29 mouse cellular contexts compared by ENCODE assay signal in the genomic region with DNA sequence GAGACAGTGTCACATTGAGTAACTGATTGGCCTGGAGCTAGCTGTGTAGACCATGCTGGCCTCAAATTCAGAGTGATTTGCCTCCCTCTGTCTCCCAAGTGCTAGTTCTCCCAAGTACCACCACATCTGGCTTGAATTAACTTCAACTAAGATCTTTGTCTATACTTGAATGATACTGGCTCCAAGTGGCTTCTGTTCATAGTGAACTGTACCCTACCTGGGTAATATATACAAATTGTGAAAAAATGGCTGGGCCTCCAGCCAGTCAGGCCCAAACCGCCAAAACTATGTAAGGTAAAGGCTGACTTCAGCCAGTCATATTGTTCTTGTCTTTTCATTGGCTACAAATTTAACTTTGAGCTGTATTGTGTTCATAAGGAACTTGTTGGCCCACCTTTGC. TPM values are rescaled to one million over a fixed set of nuclear protein-coding genes. Genes with fewer than 3 reads are reported as not detected.
DNase-seq lines count a peak whose midpoint lies in the region; ATAC-seq and TF ChIP-seq lines count a peak whose summit lies in the region.
"Had no signal": no experiment of that assay in that cellular context is flagged by ENCODE, and none has a peak within 500 bp of the region (broad histone marks: within the 10 kb centered on the region; RNA-seq: fewer than 3 reads in every experiment).

No protein-coding gene starts in this region.

- no peak for TF ChIP-seq CTCF in liver, postnatal 0 days (IDR thresholded peaks at IDR 0.05; ENCODE audit: low read depth)

- H3K27me3 ChIP-seq in hindbrain, embryonic 14.5 days (ENCODE audit: control insufficient read depth, insufficient read depth, low read length), result no peaks in the 10 kb centered on the region
- H3K27me3 ChIP-seq in hindbrain, embryonic 12.5 days, result no peaks in the 10 kb centered on the region
- no peaks in the 10 kb centered on the region for H3K27me3 ChIP-seq in megakaryocyte, embryonic 14.5 days (replicated peaks)
- no peaks in the 10 kb centered on the region for H3K27me3 ChIP-seq in liver, postnatal 0 days (ENCODE audit: insufficient read depth, low read length)
- H3K27me3 ChIP-seq: heart, embryonic 12.5 days; kidney, embryonic 15.5 days; stomach, embryonic 15.5 days had no signal

- no peak for TF ChIP-seq EP300 in liver, postnatal 0 days (IDR thresholded peaks at IDR 0.05; ENCODE audit: low read depth)

- H3K9me3 ChIP-seq in hindbrain, embryonic 14.5 days (ENCODE audit: control insufficient read depth, low read length), result no peaks in the 10 kb centered on the region
- H3K9me3 ChIP-seq in hindbrain, embryonic 12.5 days (replicated peaks), result no peaks in the 10 kb centered on the region
- no peaks in the 10 kb centered on the region for H3K9me3 ChIP-seq in megakaryocyte, embryonic 14.5 days
- H3K9me3 ChIP-seq in liver, postnatal 0 days (ENCODE audit: low read length), result no peaks in the 10 kb centered on the region
- H3K9me3 ChIP-seq: embryonic facial prominence, embryonic 10.5 days; heart, embryonic 12.5 days; kidney, embryonic 15.5 days; stomach, embryonic 15.5 days had no signal

- DNase-seq in hindbrain, embryonic 14.5 days (ENCODE audit: low spot score), result no peak
- peak; percentile 63 for DNase-seq in adipocyte (ENCODE audit: low spot score)
- DNase-seq in liver, postnatal 0 days, result no peak
- no peak for DNase-seq in urinary bladder, postnatal 25 days (ENCODE audit: low spot score)
- DNase-seq: adrenal gland, postnatal 25 days; cerebellum, adult 9-10 months; forebrain, postnatal 0 days; gastrocnemius, postnatal 14 days; heart, adult 18-20 months; heart, postnatal 10 days; kidney, adult 11 months; layer of hippocampus, adult 9-11 months; lung, adult 18-20 months; thymus, adult 18-20 months; thymus, postnatal 36 days had no signal

- 86% methylated on average over 1 of the region's 1 CpGs for whole genome bisulfite sequencing in hindbrain, embryonic 14.5 days
- 97% methylated on average over 1 of the region's 1 CpGs for WGBS in hindbrain, embryonic 12.5 days
- WGBS in liver, postnatal 0 days (ENCODE audit: insufficient replicate concordance), result 95% methylated on average over 1 of the region's 1 CpGs

- ATAC-seq in hindbrain, embryonic 14.5 days (ENCODE audit: low FRiP score), result no peak
- no peak for ATAC-seq in hindbrain, embryonic 12.5 days (ENCODE audit: low FRiP score)
- no peak for ATAC-seq in megakaryocyte, adult 5-6 weeks (ENCODE audit: poor library complexity, severe bottlenecking)
- no peak for ATAC-seq in liver, postnatal 0 days

- H3K4me3 ChIP-seq in hindbrain, embryonic 14.5 days (replicated peaks; ENCODE audit: low read length), result no peak overlapping the region
- H3K4me3 ChIP-seq in hindbrain, embryonic 12.5 days, result no peak overlapping the region
- H3K4me3 ChIP-seq in megakaryocyte, embryonic 14.5 days (replicated peaks), result peak overlapping the region; percentile 42
- no peak overlapping the region for H3K4me3 ChIP-seq in liver, postnatal 0 days (ENCODE audit: low read depth, low read length)

- no peaks in the 10 kb centered on the region for H3K36me3 ChIP-seq in hindbrain, embryonic 14.5 days (replicated peaks; ENCODE audit: control insufficient read depth, insufficient read depth)
- no peaks in the 10 kb centered on the region for H3K36me3 ChIP-seq in hindbrain, embryonic 12.5 days
- no peaks in the 10 kb centered on the region for H3K36me3 ChIP-seq in megakaryocyte, embryonic 14.5 days (replicated peaks; ENCODE audit: low read length)
- H3K36me3 ChIP-seq in liver, postnatal 0 days (replicated peaks; ENCODE audit: insufficient read depth, low read length), result no peaks in the 10 kb centered on the region
- H3K36me3 ChIP-seq: embryonic facial prominence, embryonic 10.5 days; heart, embryonic 12.5 days; kidney, embryonic 15.5 days; stomach, embryonic 15.5 days had no signal

- peak overlapping the region; percentile 89; the same call in 1 of the 2 replicates for H3K4me2 ChIP-seq in hindbrain, embryonic 14.5 days (replicated peaks)
- no peak overlapping the region for H3K4me2 ChIP-seq in hindbrain, embryonic 12.5 days (replicated peaks)
- H3K4me2 ChIP-seq in liver, postnatal 0 days (ENCODE audit: low read depth, low read length), result 0 out of 2 replicates have a peak overlapping the region, but pooled peaks have one; percentile 76

- no peak overlapping the region for H3K9ac ChIP-seq in hindbrain, embryonic 14.5 days
- no peak overlapping the region for H3K9ac ChIP-seq in hindbrain, embryonic 12.5 days
- no peak overlapping the region for H3K9ac ChIP-seq in liver, postnatal 0 days (replicated peaks)

- H3K4me1 ChIP-seq in hindbrain, embryonic 14.5 days (replicated peaks; ENCODE audit: control insufficient read depth, insufficient read depth, low read length), result peaks cover 19% of the 10 kb centered on the region
- H3K4me1 ChIP-seq in hindbrain, embryonic 12.5 days, result peaks cover 11% of the 10 kb centered on the region
- peaks cover 30% of the 10 kb centered on the region for H3K4me1 ChIP-seq in megakaryocyte, embryonic 14.5 days
- peaks cover 19% of the 10 kb centered on the region for H3K4me1 ChIP-seq in liver, postnatal 0 days (ENCODE audit: insufficient read depth)

- no peak overlapping the region for H3K27ac ChIP-seq in hindbrain, embryonic 14.5 days
- H3K27ac ChIP-seq in hindbrain, embryonic 12.5 days, result no peak overlapping the region
- no peak overlapping the region for H3K27ac ChIP-seq in liver, postnatal 0 days (ENCODE audit: low read depth)
- H3K27ac ChIP-seq: kidney, embryonic 15.5 days; stomach, embryonic 15.5 days had no signal

RNA-seq across cellular contexts. Expression of gene Nanp, which starts 1.2 kb away (rescaled TPM):
- polyA plus RNA-seq in hindbrain, embryonic 14.5 days (2014; fragmentation: Nextera tagmentation; extraction: Ambion mirVana), result 41.2 and 43.0 TPM in 2 replicates
- polyA plus RNA-seq in hindbrain, embryonic 12.5 days (2016; fragmentation: Nextera tagmentation; extraction: Ambion mirVana), result 36.2 and 38.1 TPM in 2 replicates
- 2.9 and 7.9 TPM in 2 replicates for polyA plus RNA-seq in megakaryocyte, embryonic 14.5 days (2012; ENCODE audit: insufficient read depth, low replicate concordance)
- 17.3 and 18.7 TPM in 2 replicates for total RNA-seq in megakaryocyte, adult 5-6 weeks (2015)
- 9.6 and 10.5 TPM in 2 replicates for total RNA-seq in megakaryocyte, adult 5-6 weeks (2017)
- polyA plus RNA-seq in liver, postnatal 0 days (2015; fragmentation: Nextera tagmentation; extraction: Ambion mirVana), result 49.2 and 54.7 TPM in 2 replicates

RNA-seq across cellular contexts. Expression of gene Ninl, which starts 1.2 kb away (rescaled TPM):
- polyA plus RNA-seq in hindbrain, embryonic 14.5 days (2014; fragmentation: Nextera tagmentation; extraction: Ambion mirVana), result 4.3 and 4.7 TPM in 2 replicates
- 9.8 and 12.1 TPM in 2 replicates for polyA plus RNA-seq in hindbrain, embryonic 12.5 days (2016; fragmentation: Nextera tagmentation; extraction: Ambion mirVana)
- polyA plus RNA-seq in megakaryocyte, embryonic 14.5 days (2012; ENCODE audit: insufficient read depth, low replicate concordance), result 4.3 and 9.3 TPM in 2 replicates
- total RNA-seq in megakaryocyte, adult 5-6 weeks (2015), result 0.07 and 0.09 TPM in 2 replicates
- 0.29 and 1.2 TPM in 2 replicates for total RNA-seq in megakaryocyte, adult 5-6 weeks (2017)
- polyA plus RNA-seq in liver, postnatal 0 days (2015; fragmentation: Nextera tagmentation; extraction: Ambion mirVana), result 2.3 and 4.0 TPM in 2 replicates

RNA-seq across cellular contexts. Expression of gene Gm14151, which starts 51.7 kb away (rescaled TPM):
- not detected in 2 replicates for polyA plus RNA-seq in hindbrain, embryonic 14.5 days (2014; fragmentation: Nextera tagmentation; extraction: Ambion mirVana)
- not detected in 2 replicates for polyA plus RNA-seq in hindbrain, embryonic 12.5 days (2016; fragmentation: Nextera tagmentation; extraction: Ambion mirVana)
- not detected in 2 replicates for polyA plus RNA-seq in megakaryocyte, embryonic 14.5 days (2012; ENCODE audit: insufficient read depth, low replicate concordance)
- not detected in 2 replicates for total RNA-seq in megakaryocyte, adult 5-6 weeks (2015)
- not detected in 2 replicates for total RNA-seq in megakaryocyte, adult 5-6 weeks (2017)
- not detected in 2 replicates for polyA plus RNA-seq in liver, postnatal 0 days (2015; fragmentation: Nextera tagmentation; extraction: Ambion mirVana)
- total RNA-seq: adrenal gland, postnatal 25 days; forebrain, postnatal 0 days; gastrocnemius, postnatal 14 days; heart, adult 18-20 months; heart, postnatal 10 days; left cerebral cortex, adult 2 months; left cerebral cortex, postnatal 36 days; midbrain, postnatal 0 days had no signal
- polyA plus RNA-seq: brain, embryonic 14.5 days; C2C12; embryonic facial prominence, embryonic 10.5 days; forebrain, embryonic 11.5 days; forebrain, postnatal 0 days; heart, embryonic 12.5 days; kidney, embryonic 15.5 days; midbrain, postnatal 0 days; neural tube, embryonic 14.5 days; stomach, embryonic 15.5 days had no signal

RNA-seq across cellular contexts. Expression of gene Gm14147, which starts 57.6 kb away (rescaled TPM):
- polyA plus RNA-seq in hindbrain, embryonic 14.5 days (2014; fragmentation: Nextera tagmentation; extraction: Ambion mirVana), result not detected in 2 replicates
- not detected in 2 replicates for polyA plus RNA-seq in hindbrain, embryonic 12.5 days (2016; fragmentation: Nextera tagmentation; extraction: Ambion mirVana)
- not detected in 2 replicates for polyA plus RNA-seq in megakaryocyte, embryonic 14.5 days (2012; ENCODE audit: insufficient read depth, low replicate concordance)
- total RNA-seq in megakaryocyte, adult 5-6 weeks (2015), result not detected in 2 replicates
- total RNA-seq in megakaryocyte, adult 5-6 weeks (2017), result not detected in 2 replicates
- not detected in 2 replicates for polyA plus RNA-seq in liver, postnatal 0 days (2015; fragmentation: Nextera tagmentation; extraction: Ambion mirVana)
- total RNA-seq: adrenal gland, postnatal 25 days; forebrain, postnatal 0 days; gastrocnemius, postnatal 14 days; heart, adult 18-20 months; heart, postnatal 10 days; left cerebral cortex, adult 2 months; left cerebral cortex, postnatal 36 days; midbrain, postnatal 0 days had no signal
- polyA plus RNA-seq: brain, embryonic 14.5 days; C2C12; embryonic facial prominence, embryonic 10.5 days; forebrain, embryonic 11.5 days; forebrain, postnatal 0 days; heart, embryonic 12.5 days; kidney, embryonic 15.5 days; midbrain, postnatal 0 days; neural tube, embryonic 14.5 days; stomach, embryonic 15.5 days had no signal
